Mouse (Mus musculus) liver, postnatal 0 days (tissue): ENCODE data around the gene Dock6.

Source experiments
- CTCF ChIP-seq: sonication (generic); IDR thresholded peaks from 2 replicates; pipeline ENCODE4 v1.5.1; 2016; ENCODE audit warnings: antibody characterized with exemption, low read depth
- EP300 ChIP-seq: IDR thresholded peaks from 2 replicates; pipeline ENCODE4 v1.6.1; 2016; ENCODE audit warnings: antibody characterized with exemption, low read depth, mild to moderate bottlenecking

- TF ChIP-seq CTCF (no peak), EP300 (no peak; the same call in 1 of the 2 replicates)
Observed at GRCm38 (mm10) chr9:21822686-21823085, 29.7 kb downstream of the Dock6 start.
